Mouse (Mus musculus): ENCODE results near the gene Nop10. TPM values are rescaled to one million over a fixed set of nuclear protein-coding genes. Genes with fewer than 3 reads are reported as not detected.
"Not testable (repeated sequence)": the region's sequence is repeated elsewhere in the genome, so short reads cannot be mapped to it uniquely, and the experiment has no call there.

Gene Nop10
- total RNA-seq, 2 experiments from 2014 or later: 16.3 to 23.5 TPM

DNA sequence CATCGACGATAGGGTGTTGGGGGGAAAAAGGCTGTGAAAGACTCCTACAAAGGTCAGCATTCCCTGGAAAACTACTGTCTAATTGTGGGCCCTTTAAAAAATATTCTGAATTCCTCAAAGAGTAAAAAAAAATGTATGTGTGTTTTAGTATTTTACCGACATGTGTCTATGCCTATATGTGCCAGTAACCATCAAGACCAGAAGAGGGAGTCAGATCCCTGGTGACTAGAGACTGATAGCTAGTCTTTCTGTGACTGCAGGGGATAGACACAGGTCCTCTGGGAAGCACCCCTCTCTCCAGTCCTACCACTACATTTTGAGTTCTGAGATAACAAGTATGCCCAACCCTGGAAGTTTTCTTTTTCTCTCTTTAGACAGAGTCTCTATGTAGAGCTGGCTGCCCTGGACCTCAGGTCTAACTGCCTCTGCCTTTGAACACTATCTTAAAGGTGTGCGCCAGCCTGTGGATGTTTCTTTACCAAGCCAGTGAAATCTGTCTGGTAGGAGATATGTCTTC, 1.1 kb downstream of the Nop10 start:
- no peak for ATAC-seq (replicated peaks; ENCODE audit: low FRiP score, poor library complexity, severe bottlenecking)

DNA sequence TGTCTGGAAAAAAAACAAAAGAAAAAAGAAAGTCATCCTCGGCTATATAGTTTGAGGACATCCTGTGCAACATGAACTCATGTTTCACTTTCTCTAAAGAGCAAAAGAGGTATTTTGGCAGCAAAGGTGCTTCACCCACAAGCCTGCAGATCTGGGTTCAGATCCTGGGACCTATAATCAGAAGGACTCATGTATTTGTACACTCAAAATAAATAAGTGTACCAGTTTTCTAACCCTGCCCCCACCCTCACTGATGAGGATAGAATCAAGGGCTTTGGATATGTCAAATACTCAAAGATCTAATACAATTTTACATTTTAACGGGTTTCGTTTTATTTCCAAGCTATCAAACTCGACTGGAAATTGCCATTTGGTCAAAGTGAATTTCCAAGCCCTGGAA, 2.6 kb downstream of the Nop10 start:
- no peak for ATAC-seq (replicated peaks; ENCODE audit: low FRiP score, poor library complexity, severe bottlenecking)

DNA sequence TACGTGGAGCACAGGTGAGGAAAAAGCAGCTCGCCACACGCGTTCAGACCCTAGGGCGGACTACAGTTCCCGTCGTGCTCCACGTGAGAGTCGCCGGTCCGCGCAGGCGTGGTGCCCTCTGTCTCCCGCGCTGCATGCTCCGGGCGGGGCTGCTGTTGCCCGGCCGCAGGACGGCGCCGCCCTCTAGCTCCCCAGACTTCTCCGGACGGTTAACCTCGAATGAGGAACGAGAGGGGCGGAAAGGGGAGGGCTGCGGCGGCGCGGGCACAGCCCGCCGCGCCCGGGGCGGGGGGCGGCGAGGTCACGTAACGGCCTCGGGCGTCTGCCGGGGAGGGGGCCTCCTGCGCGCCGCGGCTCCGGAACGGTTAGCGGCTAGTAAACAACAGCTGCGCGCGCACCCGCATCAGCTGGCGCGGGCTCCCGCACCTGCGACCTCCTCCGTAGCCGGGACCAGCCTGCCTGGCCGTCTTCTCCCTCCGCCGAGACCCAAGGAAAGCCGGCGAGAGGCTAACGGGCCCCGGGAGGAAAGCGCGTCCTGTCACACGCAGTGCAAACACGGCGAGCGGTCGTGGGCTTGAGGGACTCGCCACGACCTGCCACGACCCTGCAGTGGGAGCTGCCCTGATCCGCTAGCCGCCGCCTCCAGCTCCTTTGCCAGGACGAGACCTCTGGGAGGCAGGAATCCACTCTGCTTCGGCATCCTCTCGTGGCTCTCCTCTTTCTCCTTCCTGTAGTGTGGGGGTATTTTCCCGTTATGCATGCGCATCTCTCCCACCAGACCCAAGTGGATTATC, 3.9 kb downstream of the Nop10 start, which contains the start of gene Slc12a6:
TSS of gene Slc12a6 (plus strand) at position 378 of the 794 bp plus-strand sequence.
- peak; percentile 84 for ATAC-seq (replicated peaks; ENCODE audit: low FRiP score, poor library complexity, severe bottlenecking)

DNA sequence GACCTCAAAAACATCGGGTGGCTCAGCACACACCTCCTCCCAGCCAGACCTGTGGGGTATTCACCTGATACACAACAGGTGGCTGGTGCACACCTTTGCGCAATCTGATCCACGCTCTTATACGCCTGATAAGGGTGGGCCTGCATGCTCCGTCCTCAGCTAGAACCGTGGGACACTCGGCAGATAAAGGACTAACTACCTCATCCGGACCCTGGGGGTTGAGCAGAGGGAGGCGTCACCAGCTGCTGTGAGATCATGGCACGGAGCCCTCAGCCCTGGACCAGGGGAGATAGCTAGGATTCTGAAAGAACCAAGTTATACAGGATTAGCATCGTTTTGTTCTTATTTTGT, 4.5 kb downstream of the Nop10 start, which contains the start of gene Gm21985:
TSS of gene Gm21985 (plus strand) at position 73 of the 351 bp plus-strand sequence.
- peak; percentile 61 for ATAC-seq (replicated peaks; ENCODE audit: low FRiP score, poor library complexity, severe bottlenecking)

DNA sequence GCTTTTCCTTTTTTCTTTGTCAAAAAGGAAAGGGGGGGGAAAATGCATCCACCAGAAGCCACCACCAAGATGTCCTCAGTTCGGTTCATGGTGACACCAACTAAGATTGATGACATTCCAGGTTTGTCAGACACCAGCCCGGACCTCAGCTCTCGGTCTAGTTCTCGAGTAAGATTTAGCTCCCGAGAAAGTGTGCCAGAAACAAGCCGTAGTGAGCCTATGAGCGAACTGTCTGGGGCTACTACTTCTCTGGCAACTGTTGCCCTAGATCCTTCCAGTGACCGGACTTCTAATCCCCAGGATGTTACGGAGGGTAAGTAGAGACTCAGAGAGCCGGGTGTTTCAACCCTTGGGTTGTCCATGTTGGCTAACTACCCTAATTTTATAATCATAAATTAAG, 5.1 kb downstream of the Nop10 start:
- peak; percentile 11 for ATAC-seq (replicated peaks; ENCODE audit: low FRiP score, poor library complexity, severe bottlenecking)

DNA sequence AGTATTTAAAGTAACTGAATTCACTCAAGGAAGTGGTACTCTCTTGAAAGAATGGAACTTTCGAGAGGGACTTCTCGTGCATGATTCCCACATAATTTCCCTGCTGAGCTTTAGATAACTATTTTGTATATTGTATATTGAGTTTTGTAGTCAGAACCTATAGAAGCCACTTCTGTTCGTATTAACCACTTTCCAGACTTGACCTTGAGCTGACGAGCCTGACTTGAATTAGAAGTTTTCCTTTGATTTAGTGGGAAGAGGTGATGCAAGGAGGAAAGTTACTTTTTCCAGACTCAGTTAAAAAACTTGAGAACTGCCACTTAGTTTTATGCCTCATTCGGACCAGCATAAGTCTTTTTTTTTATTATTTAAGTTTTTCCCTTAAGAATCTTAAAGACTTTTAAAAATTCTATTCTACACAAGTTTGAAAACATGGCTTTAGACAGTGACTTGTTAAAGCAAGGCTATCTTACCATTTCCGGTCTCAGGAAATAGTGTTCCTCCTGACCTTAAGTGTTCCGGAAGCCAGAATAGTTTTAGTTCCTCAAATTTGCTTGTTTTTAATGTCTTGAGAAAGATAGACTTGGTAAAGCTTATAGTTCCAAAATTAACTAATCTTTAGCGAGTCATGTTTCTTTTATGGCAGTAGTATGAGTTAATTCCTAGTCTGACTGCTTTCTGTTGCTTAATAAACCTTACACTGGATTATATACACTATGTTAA, 6.0 kb downstream of the Nop10 start:
- ATAC-seq (replicated peaks; ENCODE audit: low FRiP score, poor library complexity, severe bottlenecking): no peak

DNA sequence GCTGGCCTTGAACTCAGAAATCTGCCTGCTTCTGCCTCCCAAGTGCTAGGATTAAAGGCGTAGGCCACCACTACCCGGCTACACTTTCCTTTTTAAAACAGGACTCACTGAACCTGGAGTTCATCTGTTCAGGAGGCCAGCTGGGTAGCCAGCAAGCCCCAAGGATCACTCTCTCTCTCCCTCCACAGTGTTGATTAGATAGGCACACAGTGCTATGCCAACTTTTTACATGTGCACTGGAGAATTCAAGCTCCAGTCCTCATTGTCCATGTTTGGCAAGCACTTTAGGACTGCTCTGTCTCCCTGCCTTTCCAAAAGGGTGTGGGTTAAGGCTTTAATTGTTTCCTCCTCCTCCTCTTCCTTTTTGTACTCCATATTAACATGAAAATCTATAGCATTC, 8.3 kb downstream of the Nop10 start:
- ATAC-seq (replicated peaks; ENCODE audit: low FRiP score, poor library complexity, severe bottlenecking): no peak

DNA sequence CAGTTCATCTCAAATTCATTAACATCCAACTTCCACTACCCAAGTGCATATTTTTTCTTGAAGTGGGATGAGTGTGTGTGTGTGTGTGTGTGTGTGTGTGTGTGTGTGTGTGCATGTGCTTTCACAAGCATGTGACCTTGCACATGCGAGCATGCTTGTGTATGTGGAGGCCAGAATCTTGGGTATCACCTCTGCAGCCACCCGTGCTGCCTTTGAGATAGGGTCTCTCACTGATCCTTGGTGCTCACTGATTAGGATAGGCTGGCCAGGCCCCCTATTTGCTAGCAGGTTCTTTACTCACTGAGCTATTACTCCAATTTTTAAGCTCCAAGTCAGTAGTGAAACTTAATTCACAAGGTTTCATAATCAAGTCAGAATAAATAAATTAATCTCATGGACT, 11.2 kb downstream of the Nop10 start:
- 0 out of 2 replicates have a peak, but pooled peaks have one; percentile 47 for ATAC-seq (replicated peaks; ENCODE audit: low FRiP score, poor library complexity, severe bottlenecking)

DNA sequence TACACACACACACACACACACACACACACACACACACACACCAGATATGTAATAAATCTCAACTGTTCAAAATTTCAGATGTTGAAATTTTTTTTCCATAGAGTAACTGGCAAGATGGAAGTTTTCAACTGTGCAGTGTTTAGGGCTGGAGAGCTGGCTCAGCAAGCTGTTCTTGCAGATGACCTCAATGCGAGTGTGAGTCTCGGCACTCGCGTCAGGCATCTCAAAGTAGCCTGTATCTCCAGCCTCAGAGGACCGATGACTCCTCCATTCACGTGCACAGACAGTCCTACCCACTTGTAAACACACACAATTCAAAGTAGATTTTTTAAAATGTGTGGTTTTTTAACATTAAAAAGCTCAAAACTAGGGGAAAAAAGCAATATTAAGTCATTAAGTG, 11.7 kb downstream of the Nop10 start:
- ATAC-seq (replicated peaks; ENCODE audit: low FRiP score, poor library complexity, severe bottlenecking): no peak

DNA sequence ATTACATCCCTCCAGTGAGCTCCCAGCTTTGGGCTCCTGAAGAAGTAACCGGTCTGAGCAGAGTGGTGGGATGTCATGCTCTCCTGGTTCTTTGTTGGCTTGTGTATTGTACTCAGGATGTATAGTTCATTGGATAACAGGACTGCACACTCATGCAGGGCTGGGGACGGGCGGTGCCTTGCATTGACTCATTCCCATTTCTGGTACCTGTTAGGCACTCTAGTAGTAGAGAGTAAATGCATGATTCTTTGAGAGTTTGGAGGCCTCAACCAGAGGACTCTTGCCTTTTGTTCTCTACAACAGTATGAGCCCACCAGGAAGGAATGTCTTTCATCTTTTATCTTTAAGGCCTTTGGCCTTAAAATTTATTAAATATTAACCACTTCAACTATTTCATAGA, 15.1 kb downstream of the Nop10 start:
- no peak for ATAC-seq (replicated peaks; ENCODE audit: low FRiP score, poor library complexity, severe bottlenecking)

DNA sequence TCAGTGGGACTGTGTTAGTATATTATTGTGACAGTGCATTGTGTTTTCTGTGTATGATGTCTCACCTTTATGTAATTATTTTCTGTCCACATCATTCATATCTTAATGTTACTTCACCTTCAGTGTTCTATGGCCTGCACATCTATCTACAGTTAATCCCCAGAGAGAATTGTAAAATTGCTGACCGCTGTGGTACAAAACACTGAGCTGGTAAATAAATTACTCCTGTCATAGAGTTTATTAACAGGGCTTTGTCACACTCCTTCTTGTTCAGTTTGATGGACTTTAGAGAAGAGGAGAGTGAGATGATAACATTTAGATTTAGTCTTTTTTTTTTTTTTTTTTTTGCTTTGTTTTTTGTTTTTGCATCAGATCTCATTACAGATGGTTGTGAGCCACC, 21.1 kb downstream of the Nop10 start:
- no peak for ATAC-seq (replicated peaks; ENCODE audit: low FRiP score, poor library complexity, severe bottlenecking)

DNA sequence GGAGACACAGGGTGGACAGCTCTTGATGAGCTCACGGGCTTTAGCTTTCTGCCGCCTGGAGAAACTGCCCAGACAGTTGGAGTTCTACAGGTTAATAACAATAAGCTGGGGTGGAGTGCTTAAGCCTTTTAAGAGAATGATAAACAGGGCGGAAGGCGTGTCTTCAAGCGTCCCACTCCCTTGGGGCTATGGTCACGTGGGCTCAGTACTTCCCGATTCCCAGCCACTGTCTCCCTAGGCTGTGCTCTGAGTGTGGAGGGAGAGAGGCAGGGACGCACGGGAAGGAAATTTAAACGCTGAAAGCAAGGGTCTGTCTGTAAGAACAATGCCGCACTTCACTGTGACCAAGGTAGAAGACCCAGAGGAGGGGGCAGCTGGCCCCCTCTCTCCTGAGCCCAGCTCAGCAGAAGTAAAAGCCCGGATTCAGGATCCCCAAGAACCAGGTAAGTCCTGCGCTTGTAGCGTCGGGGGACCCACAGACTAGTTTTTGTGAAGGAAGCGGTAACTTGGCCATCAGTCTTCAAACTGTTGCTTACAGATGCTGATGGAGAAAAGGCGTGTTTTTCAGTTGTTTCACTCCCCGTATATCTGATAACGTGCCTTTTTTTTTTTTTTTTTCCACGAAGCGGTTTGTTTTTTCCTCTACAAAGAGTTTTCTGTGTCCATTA, 22.8 kb downstream of the Nop10 start:
- peak; percentile 91 for ATAC-seq (replicated peaks; ENCODE audit: low FRiP score, poor library complexity, severe bottlenecking)

DNA sequence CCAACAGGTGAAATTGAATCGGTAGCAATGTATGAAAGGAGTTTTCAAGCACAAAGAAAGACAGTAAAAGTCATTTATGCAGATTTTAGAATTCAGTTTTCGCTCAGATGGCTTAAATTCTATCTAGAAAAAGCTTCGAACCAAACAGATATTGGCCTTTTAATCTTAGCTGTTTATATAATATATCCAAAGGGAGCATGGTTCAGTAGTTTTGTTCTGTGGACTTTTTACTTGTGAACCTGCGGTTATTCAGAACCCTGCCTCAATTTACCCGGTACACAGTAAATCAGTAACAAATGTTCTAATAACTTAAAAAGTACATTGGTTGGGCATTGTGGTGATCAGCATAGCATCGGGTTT, 23.3 kb downstream of the Nop10 start:
- ATAC-seq (replicated peaks; ENCODE audit: low FRiP score, poor library complexity, severe bottlenecking): no peak

DNA sequence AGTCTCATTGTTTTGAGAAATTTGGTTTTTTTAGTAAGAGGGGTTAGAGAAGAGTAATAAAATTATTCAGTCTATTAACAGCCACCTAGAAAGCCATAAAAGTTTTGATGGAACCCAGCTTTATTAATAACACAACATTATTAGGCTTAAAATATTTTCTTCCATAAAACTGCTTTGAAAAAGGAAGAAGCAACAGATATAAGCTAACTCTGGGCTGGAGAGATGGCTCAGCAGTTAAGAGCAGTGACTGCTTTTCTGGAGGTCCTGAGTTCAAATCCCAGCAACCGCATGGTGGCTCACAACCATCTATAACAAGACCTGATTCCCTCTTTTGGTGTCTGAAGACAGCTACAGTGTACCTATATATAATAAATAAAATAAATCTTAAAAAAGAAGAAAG, 24.3 kb downstream of the Nop10 start:
- ATAC-seq (replicated peaks; ENCODE audit: low FRiP score, poor library complexity, severe bottlenecking): not testable (repeated sequence)

DNA sequence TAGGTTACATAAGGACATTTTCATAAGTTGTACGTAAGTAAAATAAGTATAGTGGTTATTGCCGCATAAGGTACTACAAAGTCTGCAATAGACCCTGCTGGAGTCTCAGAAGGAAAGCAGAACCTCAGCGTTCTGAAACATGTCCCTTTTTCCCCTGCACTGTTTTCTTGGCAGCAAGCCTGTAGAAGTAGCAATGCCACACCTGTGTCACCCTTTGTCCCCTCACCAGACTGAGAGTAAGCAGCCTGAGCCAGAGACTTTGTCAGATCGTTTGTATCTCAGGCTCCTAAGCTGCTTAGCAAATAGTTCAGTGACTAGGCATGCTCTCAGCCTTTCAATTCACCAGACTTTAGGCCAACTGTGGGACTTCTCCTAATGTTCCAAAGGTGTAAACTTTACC, 25.3 kb downstream of the Nop10 start:
- ATAC-seq (replicated peaks; ENCODE audit: low FRiP score, poor library complexity, severe bottlenecking): no peak

DNA sequence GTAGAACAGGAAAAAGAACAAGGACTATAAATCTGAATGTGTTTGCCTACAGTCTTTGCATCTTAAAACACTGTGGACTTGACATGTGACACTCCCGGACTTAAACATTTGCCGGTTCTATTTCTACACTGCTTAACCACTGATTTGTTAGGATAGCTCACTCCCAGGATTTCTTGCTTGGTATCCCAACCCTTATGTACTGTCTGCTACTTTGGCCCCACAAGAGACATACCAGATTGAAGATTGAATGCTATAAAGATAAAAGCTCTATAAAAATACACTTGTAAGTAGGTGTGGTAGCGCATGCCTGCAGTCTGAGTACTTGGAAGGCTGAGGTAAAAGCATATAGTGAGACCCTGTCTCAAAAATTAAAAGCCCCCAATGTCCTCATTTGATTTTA, 27.8 kb downstream of the Nop10 start:
- no peak for ATAC-seq (replicated peaks; ENCODE audit: low FRiP score, poor library complexity, severe bottlenecking)

DNA sequence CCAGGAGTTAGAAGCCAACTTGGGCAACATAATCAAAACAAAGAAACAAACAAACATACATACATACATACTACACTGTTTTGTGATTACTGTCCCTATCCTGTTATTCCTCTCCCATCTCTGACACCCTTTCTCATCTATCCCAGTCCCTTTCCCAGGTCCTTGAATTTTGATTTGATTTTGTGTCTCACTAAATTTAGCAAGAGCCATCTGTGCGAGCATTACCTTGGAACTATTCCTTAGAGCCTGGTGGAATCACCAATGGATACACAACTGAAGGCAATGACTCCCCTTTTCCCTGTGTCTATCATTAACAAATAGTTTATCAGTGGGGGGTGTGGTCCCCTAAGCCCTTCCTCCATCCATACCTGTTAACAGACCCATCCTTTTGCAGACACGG, 31.1 kb downstream of the Nop10 start:
- ATAC-seq (replicated peaks; ENCODE audit: low FRiP score, poor library complexity, severe bottlenecking): no peak

DNA sequence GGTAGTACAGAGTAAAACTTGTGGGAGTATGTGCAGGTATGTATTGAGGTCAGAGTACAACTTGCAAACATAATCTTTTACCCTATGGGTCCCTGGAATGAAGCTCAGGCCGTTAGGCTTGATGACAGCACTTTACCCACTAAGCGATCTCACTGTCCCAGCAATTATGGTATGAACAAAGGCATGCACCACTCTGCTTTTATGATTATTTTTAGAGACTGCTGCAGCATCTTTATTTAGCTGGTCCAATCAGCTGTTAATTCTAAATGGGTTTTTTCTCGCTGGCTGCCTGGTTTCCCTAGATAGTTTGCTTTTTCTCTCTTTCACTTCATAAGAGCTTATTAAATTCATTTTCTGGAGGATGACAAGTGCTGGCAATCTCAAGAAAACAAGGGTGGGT, 34.5 kb downstream of the Nop10 start:
- ATAC-seq (replicated peaks; ENCODE audit: low FRiP score, poor library complexity, severe bottlenecking): no peak

DNA sequence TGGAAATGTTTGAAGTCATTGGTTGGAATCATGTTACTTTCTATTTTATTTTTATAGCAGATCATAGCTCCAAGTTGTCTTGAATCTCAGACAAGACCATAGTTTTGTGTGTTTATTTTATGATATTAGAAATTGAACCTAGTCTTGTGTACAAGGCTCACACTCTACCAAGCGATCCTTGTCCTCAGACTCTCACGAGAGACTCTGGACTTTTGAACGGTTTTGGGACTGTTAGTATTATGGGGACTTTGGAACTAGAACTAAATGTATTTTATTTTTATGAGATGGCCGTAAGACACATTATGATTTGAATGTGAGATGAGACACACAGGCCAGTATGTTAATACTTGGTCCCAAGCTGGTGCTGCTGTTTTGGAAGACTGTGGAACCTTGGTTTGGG, 36.5 kb downstream of the Nop10 start:
- no peak for ATAC-seq (replicated peaks; ENCODE audit: low FRiP score, poor library complexity, severe bottlenecking)

DNA sequence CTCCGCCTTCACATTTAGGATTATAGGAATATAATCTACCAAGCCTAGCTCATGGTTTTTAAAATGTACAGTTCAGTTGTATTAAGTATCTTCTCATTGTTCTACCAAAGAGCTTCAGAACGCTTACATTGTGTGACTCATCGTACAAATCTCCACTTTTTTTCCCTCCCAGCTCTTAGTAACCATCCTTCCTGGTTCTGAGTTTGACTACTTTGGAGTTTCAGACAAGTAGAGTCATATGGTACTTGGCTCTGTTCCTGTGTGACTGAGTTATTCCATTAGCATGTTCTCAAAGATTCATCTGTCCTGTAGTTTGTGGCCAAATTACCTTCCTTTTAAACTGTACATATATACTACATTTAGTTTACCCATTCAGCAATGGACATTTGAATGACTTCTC, 46.9 kb downstream of the Nop10 start:
- ATAC-seq (replicated peaks; ENCODE audit: low FRiP score, poor library complexity, severe bottlenecking): no peak

DNA sequence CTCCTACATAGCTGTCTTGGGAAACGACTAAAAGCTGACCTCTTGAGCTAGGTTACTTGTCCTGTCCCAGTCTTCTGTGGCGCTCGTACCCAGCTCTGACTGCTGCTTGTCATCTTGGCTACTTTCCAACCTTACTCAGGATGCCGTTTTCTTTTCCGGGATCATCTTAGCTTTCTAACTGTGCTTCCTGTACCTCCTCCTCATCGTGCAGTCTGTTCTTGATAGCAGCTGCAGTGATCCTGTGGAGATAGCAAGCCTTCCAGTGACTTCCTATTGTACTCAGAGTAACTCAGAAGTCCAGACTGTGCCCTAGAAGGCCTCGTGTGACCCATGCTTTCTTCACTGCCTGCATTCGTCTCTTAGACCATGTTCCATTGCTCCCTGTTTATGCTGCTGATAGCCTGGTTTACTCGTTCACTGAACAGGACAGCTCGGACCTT, 47.5 kb downstream of the Nop10 start:
- ATAC-seq (replicated peaks; ENCODE audit: low FRiP score, poor library complexity, severe bottlenecking): peak; percentile 46; the same call in 1 of the 2 replicates
